Comparison of ENCODE assay signal across 9 mouse cellular contexts in the genomic region with DNA sequence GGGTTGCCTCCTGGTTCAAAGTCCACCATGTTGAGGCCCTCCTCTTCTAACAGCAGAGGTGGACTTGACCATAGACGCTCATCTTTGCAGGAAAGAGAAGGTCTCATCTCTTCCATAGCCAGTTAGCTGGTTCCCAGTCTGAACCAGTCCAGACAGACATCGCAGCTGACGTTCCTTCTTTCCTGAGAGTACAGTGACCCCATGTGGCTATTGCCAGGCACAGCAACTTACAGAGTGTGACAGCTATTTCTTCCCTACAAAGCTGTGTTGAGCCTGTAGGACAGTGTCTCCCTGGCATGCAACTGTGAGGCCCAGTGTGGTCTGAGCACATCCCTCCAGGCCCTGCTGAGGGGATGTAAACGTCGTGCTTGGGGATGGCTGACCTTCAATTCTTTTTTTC. TPM values are rescaled to one million over a fixed set of nuclear protein-coding genes. Genes with fewer than 3 reads are reported as not detected.
DNase-seq lines count a peak whose midpoint lies in the region; ATAC-seq and TF ChIP-seq lines count a peak whose summit lies in the region.
"Had no signal": no experiment of that assay in that cellular context is flagged by ENCODE, and none has a peak within 500 bp of the region (broad histone marks: within the 10 kb centered on the region; RNA-seq: fewer than 3 reads in every experiment).

No protein-coding gene starts in this region.

- no peak for TF ChIP-seq POLR2A in CH12.LX (IDR thresholded peaks at IDR 0.05; ENCODE audit: low read depth, low read length)
- no peak for TF ChIP-seq POLR2A in limb, embryonic 14.5 days (IDR thresholded peaks at IDR 0.05; ENCODE audit: borderline replicate concordance, extremely low read depth, insufficient read depth, insufficient read length)

- H3K9ac ChIP-seq in CH12.LX (ENCODE audit: insufficient read depth, low read depth), result no peak overlapping the region
- H3K9ac ChIP-seq in kidney, embryonic 16.5 days (replicated peaks; ENCODE audit: low read length), result no peak overlapping the region
- H3K9ac ChIP-seq in limb, embryonic 14.5 days (ENCODE audit: low read depth, low read length, severe bottlenecking), result no peak overlapping the region
- H3K9ac ChIP-seq in neural tube, embryonic 12.5 days, result no peak overlapping the region
- H3K9ac ChIP-seq: limb, embryonic 12.5 days had no signal

- H3K4me1 ChIP-seq in CH12.LX (ENCODE audit: control insufficient read depth in 1 of 2, insufficient read depth in 2 of 2), result peaks cover 4 to 35% of the 10 kb centered on the region in 2 experiments; a peak in 2 of 4 replicates
- H3K4me1 ChIP-seq in kidney, embryonic 16.5 days (ENCODE audit: insufficient read depth, low read length), result no peaks in the 10 kb centered on the region
- no peaks in the 10 kb centered on the region for H3K4me1 ChIP-seq in limb, embryonic 14.5 days (ENCODE audit: control insufficient read depth, insufficient read depth, low read length)
- peaks cover 18% of the 10 kb centered on the region for H3K4me1 ChIP-seq in neural tube, embryonic 12.5 days

- dilution Hi-C loops in CH12.LX (cut with MboI; ENCODE audit: extremely low pct_ligation_motif_present, extremely low pct_unique_long_range_greater_than_20kb, low sequenced_read_pairs), result no loop called here

- no peaks in the 10 kb centered on the region for H3K9me3 ChIP-seq in CH12.LX (replicated peaks; ENCODE audit: low read length)
- H3K9me3 ChIP-seq in kidney, embryonic 16.5 days (ENCODE audit: low read length), result no peaks in the 10 kb centered on the region
- no peaks in the 10 kb centered on the region for H3K9me3 ChIP-seq in limb, embryonic 14.5 days (ENCODE audit: control insufficient read depth, low read length)
- H3K9me3 ChIP-seq in neural tube, embryonic 12.5 days, result no peaks in the 10 kb centered on the region
- H3K9me3 ChIP-seq: limb, embryonic 12.5 days had no signal

- ATAC-seq in kidney, embryonic 16.5 days (ENCODE audit: low FRiP score, low TSS enrichment), result 0 out of 2 replicates have a peak, but pooled peaks have one; percentile 15
- ATAC-seq in limb, embryonic 14.5 days (ENCODE audit: low FRiP score, low read depth), result peak; percentile 55; the same call in 1 of the 2 replicates
- peak; percentile 47; the same call in 1 of the 2 replicates for ATAC-seq in neural tube, embryonic 12.5 days (ENCODE audit: low FRiP score, low read depth)

- DNase-seq in CH12.LX (ENCODE audit: extremely low read depth) (peak; percentile 72), NIH3T3 (ENCODE audit: low read depth) (peak; percentile 86)
- DNase-seq in cerebellum, postnatal 25 days, result peak; percentile 60 to 74
- peak; percentile 18 to 47 for DNase-seq in frontal cortex, postnatal 25 days (ENCODE audit: low spot score in 2 of 2)
- DNase-seq in limb, embryonic 14.5 days (ENCODE audit: low spot score), result peak; percentile 63
- DNase-seq in c-Kit-positive CD71-positive TER-119-positive erythroid progenitor cells, embryonic 14.5 days (ENCODE audit: low spot score), result no peak

- no peak overlapping the region for H3K4me2 ChIP-seq in CH12.LX (ENCODE audit: insufficient read depth, low read depth, poor library complexity, severe bottlenecking)
- no peak overlapping the region for H3K4me2 ChIP-seq in kidney, embryonic 16.5 days (replicated peaks; ENCODE audit: low read depth, low read length)
- H3K4me2 ChIP-seq in limb, embryonic 14.5 days (replicated peaks; ENCODE audit: low read depth, low read length, severe bottlenecking), result no peak overlapping the region
- no peak overlapping the region for H3K4me2 ChIP-seq in neural tube, embryonic 12.5 days (replicated peaks)
- H3K4me2 ChIP-seq: limb, embryonic 12.5 days had no signal

- TF ChIP-seq RAD21 in CH12.LX (IDR thresholded peaks at IDR 0.05; ENCODE audit: low read depth, low read length), result peak; percentile 99

- H3K27ac ChIP-seq in CH12.LX (ENCODE audit: insufficient read depth, low read depth), result no peak overlapping the region
- H3K27ac ChIP-seq in kidney, embryonic 16.5 days (ENCODE audit: low read length), result no peak overlapping the region
- no peak overlapping the region for H3K27ac ChIP-seq in limb, embryonic 14.5 days (replicated peaks; ENCODE audit: low read depth, low read length)
- no peak overlapping the region for H3K27ac ChIP-seq in neural tube, embryonic 12.5 days
- H3K27ac ChIP-seq: limb, embryonic 12.5 days had no signal

- peak; percentile 79 to 92 for TF ChIP-seq CTCF in CH12.LX (conservative IDR thresholded peaks at IDR 0.05 in 1 of 2, IDR thresholded peaks at IDR 0.05 in 1 of 2; ENCODE audit: low read depth in 2 of 2, low read length in 2 of 2)

- no peaks in the 10 kb centered on the region for H3K79me2 ChIP-seq in CH12.LX (replicated peaks; ENCODE audit: control insufficient read depth, extremely low read depth, insufficient read depth, poor library complexity, severe bottlenecking)

- no peaks in the 10 kb centered on the region for H3K27me3 ChIP-seq in CH12.LX (replicated peaks)
- H3K27me3 ChIP-seq in kidney, embryonic 16.5 days (ENCODE audit: insufficient read depth, low read length), result no peaks in the 10 kb centered on the region
- no peaks in the 10 kb centered on the region for H3K27me3 ChIP-seq in limb, embryonic 14.5 days (ENCODE audit: control insufficient read depth, insufficient read depth, low read length)
- H3K27me3 ChIP-seq in neural tube, embryonic 12.5 days (replicated peaks), result no peaks in the 10 kb centered on the region

- H3K36me3 ChIP-seq in CH12.LX (replicated peaks in 1 of 2; ENCODE audit: control insufficient read depth in 1 of 2, insufficient read depth in 1 of 2, low read length in 1 of 2), result no peaks in the 10 kb centered on the region
- no peaks in the 10 kb centered on the region for H3K36me3 ChIP-seq in kidney, embryonic 16.5 days (ENCODE audit: insufficient read depth, low read length)
- no peaks in the 10 kb centered on the region for H3K36me3 ChIP-seq in limb, embryonic 14.5 days (ENCODE audit: control insufficient read depth, insufficient read depth, low read length)
- no peaks in the 10 kb centered on the region; the same call in 1 of the 2 replicates for H3K36me3 ChIP-seq in neural tube, embryonic 12.5 days
- H3K36me3 ChIP-seq: limb, embryonic 12.5 days had no signal

- in situ Hi-C loops in CH12.LX (cut with MboI; ENCODE audit: low pct_ligation_motif_present, low pct_unique_long_range_greater_than_20kb, low sequenced_read_pairs), result loop anchor here (5.0 to 10.0 kb wide), 2 partner anchors 390 to 583 kb away; no protein-coding TSS in a partner anchor

- no peak for TF ChIP-seq EP300 in CH12.LX (IDR thresholded peaks at IDR 0.05; ENCODE audit: low read length)

- H3K4me3 ChIP-seq in CH12.LX (replicated peaks in 1 of 3; ENCODE audit: low read depth in 2 of 3, low read length in 2 of 3, poor library complexity in 1 of 3), result no peak overlapping the region
- H3K4me3 ChIP-seq in kidney, embryonic 16.5 days (ENCODE audit: low read length), result no peak overlapping the region
- H3K4me3 ChIP-seq in limb, embryonic 14.5 days (replicated peaks; ENCODE audit: low read length), result no peak overlapping the region
- H3K4me3 ChIP-seq in neural tube, embryonic 12.5 days, result no peak overlapping the region
- H3K4me3 ChIP-seq: limb, embryonic 12.5 days had no signal

- 5% methylated on average over 5 of the region's 5 CpGs for WGBS in kidney, embryonic 16.5 days
- WGBS in limb, embryonic 14.5 days, result 8% methylated on average over 5 of the region's 5 CpGs
- 4% methylated on average over 5 of the region's 5 CpGs for WGBS in neural tube, embryonic 12.5 days

TF ChIP-seq in CH12.LX, 34 proteins besides CTCF, POLR2A, EP300 and RAD21:
- TF ChIP-seq ZC3H11A (IDR thresholded peaks at IDR 0.05; ENCODE audit: low read depth, low read length) (peak; percentile 81), ZKSCAN1 (IDR thresholded peaks at IDR 0.05; ENCODE audit: borderline replicate concordance, low read depth, low read length) (no peak), USF1 (IDR thresholded peaks at IDR 0.05; ENCODE audit: low read depth, low read length) (no peak), NELFE (IDR thresholded peaks at IDR 0.05; ENCODE audit: low read depth, low read length) (0 out of 2 replicates have a peak, but pooled peaks have one; percentile 15), CHD2 (IDR thresholded peaks at IDR 0.05; ENCODE audit: low read length) (no peak), SMC3 (IDR thresholded peaks at IDR 0.05; ENCODE audit: low read depth, low read length) (peak; percentile 91), MXI1 (IDR thresholded peaks at IDR 0.05; ENCODE audit: low read depth, low read length) (no peak), JUND (conservative IDR thresholded peaks at IDR 0.05; ENCODE audit: low read depth, low read length) (no peak)

RNA-seq across cellular contexts. Expression of gene Lonrf2, which starts 49.1 kb away (rescaled TPM):
- total RNA-seq in CH12.LX (2012; rRNA removed) (not detected in 2 replicates), CH12.LX (2014; rRNA removed) (not detected in 2 replicates)
- not detected in 2 replicates for polyA plus RNA-seq in CH12.LX (2012; ENCODE audit: insufficient read length, low read depth)
- polyA plus RNA-seq in kidney, embryonic 16.5 days (2015; fragmentation: Nextera tagmentation; extraction: Ambion mirVana), result 1.1 and 1.4 TPM in 2 replicates
- polyA plus RNA-seq in limb, embryonic 14.5 days (2012; rRNA removed), result 6.7 and 7.3 TPM in 2 replicates
- polyA plus RNA-seq in limb, embryonic 14.5 days (2014; fragmentation: Nextera tagmentation; extraction: Ambion mirVana), result 2.7 and 2.9 TPM in 2 replicates
- 8.0 and 8.5 TPM in 2 replicates for polyA plus RNA-seq in neural tube, embryonic 12.5 days (2016; fragmentation: Nextera tagmentation; extraction: Ambion mirVana)
